Mouse (Mus musculus) urinary bladder, postnatal 4 days (tissue): ENCODE data around the gene Rec114.

Experiments used
- DNase-seq, 2 experiments: peaks; one replicate each; pipeline ENCODE4 v3.0.0; 2021 to 2022; ENCODE audit warnings: low spot score in 2 of 2

Gene Rec114

DNA sequence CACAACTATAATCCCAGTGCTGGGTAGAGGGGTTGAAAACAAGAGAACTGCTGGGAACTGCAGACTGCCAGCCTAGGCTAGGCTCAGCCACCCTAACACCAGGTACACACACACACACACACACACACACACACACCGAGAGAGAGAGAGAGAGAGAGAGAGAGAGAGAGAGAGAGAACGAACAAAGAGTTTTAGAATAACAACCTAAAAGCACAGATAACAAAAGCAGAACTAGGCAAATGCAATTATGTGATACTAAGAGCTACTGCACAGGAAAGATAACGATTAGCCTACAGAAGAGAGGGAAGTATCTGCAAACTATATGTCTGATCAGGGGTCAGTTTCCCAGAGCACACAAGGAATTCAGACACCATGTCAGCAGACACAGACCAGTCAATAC is 24.8 kb downstream of the Rec114 start:
- no peak for DNase-seq

DNA sequence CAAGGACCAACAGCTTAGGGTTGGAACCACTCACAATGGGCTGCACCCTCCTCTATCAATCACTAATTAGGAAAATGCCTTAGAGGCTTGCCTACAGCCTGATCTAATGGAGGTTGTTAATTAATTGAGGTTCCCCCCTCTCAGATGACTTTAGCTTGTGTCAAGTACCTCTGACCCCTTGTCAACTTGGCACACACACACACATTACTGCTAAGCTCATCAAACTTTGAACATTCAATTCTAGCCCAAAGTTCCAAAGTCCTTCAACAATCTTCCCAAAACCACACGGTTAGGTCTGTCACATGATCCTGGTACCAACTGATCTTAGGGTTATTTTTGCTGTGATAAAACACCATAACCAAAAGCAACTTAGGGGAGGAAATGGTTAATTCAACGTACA is 26.9 kb downstream of the Rec114 start:
- no peak for DNase-seq

DNA sequence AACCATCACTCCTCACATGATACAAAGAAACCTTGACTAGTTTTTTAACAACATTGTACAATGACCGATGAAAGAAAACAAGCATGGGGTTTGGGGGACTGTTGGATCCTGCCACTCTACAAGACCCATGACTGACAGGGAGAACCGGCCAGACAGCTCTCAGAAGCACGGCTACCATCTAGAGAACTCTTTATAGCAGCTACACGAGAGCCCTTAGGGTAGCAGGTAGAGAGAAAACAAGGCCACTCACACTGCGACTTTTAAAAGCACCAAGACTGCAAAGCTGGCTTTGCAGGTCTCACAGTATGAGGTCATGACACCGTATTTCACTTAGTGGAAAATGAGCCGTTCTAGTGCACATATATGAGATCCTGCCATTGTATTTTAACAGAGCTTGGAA is 33.1 kb downstream of the Rec114 start:
- DNase-seq, result no peak

DNA sequence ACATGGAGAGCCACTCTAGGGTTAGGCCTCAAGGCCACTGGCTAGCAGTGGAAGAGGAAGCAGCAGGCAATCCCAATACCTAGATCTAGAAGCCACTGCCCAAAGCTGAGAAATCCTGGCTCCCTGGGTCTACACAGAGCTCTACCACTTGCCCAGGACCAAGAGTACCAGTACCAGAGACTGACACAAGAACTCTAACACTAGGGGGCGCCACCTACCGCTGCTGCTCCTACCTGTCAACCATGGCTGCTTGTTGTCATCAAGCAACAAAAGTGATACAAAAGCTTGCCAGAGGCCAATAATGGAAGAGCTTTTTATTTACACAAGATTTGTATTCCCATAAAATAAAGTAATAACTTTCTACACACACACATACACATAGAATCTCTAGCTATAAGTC is 33.8 kb downstream of the Rec114 start:
- peak; percentile 24 to 65 for DNase-seq

DNA sequence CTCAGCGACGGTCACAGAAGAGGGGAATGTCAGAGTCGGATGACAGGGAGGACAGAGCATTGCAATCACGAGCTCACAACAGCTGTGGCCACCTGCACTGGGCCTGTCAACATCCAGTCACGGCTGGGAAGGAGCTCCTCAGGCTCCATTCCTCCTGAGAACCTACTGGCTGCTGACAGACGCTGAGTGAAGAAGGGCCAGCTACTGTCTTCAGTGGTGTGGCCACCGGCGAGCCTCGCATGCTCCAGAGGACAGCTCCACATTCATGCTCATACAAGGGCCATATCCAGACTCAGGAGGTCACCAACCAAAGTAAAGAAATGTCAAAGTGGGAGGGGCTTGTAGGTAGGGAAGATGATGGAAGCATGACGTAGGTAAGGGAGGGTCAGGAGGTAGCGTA is 36.0 kb downstream of the Rec114 start:
- DNase-seq, result no peak

DNA sequence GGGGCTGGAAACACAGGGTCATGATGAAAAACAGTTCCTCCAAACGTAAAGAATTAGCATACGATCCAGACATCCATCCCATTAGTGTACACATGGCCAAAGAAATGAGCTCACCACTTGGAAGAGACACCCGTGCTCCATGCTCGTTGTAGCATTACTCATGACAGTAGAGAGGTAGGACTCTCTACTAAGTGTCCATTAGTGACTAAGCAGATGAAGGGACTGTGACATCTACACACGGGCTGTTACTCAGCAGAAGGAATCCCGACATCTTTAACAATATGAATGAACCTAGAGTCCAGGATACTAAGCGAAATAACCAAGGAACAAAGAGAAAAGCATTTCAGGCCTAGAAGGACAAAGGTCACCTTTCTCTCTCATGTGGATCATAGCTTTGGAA is 37.7 kb downstream of the Rec114 start:
- DNase-seq, result no peak

DNA sequence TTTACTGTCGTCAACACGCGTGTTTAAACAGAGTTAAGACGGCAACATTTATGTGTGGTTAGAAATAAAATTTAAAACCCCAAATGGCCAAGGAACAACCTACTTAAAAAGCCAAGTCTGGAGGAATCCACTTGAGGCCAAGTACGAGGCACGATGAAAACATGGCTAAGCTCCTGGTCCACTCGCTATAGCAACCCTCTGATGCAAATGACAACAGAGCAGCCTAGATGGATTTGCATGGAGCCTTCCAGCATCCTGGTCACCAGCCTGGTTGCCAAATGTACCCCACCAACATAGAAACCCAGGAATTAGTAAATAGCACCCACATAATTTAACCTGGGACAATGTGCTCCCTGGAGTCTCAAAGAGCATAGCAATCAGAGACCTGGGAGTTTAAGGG is 40.0 kb downstream of the Rec114 start:
- DNase-seq, result no peak

DNA sequence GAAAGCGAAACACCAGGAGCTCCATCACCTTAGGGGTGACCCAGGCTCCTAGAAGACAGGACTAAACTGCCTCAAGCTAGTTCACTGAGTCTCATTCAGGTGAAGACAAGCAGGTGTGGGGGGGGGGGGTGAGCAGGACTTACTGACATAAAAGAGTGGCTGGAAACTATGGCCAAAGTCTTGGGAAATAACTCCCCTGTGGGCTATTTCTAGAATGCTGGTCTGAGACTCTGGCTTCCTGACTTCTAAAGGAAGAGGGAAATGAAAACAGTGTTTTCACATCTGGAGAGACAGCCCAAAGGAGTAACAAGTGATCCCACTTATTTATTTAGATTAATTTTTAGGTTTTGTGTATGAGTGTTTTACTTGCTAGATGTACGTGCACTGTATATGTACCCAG is 42.0 kb downstream of the Rec114 start:
- no peak for DNase-seq

DNA sequence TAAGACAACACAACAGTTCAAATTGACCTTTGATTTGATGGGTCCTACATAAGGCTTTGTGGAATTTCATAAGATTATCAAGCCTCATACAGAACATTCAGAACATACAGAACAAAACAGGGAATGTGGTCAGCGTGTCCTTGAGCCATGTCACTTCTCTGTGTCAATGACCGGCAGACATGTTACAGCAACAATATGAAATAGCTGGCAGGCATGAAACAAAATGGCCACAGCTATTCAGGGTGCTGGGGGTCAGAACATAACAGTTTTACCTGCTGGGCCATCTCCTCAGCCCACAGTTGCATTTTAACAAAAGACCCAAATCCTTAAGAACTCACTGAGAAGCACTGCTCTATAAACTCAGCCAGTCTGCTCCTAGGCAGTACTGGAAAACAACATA is 45.3 kb downstream of the Rec114 start:
- no peak for DNase-seq

DNA sequence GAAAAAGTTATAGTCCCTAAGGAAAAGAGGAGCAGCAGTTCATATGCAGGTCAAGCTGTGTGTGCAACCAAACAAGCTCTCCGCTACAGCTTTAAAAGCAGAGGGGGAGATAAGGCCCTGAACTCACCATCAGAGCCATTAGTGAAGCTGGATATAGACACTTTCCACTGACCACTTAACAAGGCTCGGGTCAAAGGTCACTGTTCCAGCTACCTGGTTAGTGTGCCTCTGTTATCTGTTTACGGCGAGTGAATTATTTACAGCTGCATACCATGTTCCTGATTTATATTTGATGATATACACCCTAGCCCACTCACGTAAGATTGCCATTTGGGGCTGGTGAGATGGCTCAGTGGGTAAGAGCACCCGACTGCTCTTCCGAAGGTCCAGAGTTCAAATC is 52.3 kb downstream of the Rec114 start:
- DNase-seq, result no peak

DNA sequence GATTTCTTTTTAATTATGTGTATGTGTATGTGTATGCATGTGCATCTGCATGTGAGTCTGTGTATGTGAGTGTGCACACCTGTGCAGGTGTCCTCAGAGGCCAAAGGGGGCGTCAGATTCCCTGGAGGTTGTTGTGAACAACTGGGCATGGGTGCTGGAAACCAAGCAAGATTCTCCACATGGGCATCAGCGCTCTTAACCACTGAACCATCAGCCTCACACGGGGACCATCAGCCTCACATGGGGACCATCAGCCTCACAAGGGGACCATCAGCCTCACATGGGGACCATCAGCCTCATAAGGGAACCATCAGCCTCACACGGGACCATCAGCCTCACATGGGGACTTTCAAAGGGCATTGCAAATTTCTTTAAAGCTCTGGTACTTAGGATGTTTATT is 53.1 kb downstream of the Rec114 start:
- DNase-seq, result no peak

DNA sequence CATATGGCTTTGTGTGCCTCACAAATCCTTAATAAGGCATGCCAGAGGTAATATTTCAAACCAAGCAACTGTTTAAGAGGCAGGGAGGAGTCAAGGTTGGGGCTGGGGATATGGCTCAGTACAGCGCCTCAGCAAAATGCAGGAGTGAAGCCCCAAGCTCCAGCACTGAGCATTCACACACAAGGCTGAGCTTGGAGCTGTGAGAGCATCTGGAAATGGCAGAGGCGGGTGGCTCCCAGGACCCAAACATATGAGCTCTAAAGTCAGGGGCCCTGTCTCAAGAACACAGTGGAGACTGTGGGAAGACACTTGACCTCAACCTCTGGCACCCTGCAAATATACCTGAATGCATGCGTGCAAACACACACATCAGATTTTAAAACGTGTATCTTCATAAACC is 55.7 kb downstream of the Rec114 start:
- no peak for DNase-seq

DNA sequence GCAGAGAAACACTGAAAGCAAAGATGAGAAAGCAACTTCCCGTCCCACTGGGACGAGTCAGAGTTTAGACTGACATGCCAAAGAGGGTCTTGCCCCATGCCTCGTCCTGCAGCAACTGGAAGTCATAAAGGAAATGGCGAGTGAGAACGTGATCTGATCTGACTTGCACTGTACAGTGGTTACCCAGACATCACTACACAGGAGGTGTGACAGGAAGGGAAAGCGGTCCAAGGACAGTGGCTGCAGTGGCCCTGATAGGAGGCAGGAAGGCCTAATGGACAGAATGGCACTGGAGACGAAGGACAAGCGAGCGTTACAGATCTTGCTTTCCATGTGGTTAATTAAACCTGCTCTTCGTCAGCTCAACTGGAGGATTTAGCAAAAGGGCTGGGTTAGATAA is 58.5 kb downstream of the Rec114 start:
- no peak for DNase-seq

DNA sequence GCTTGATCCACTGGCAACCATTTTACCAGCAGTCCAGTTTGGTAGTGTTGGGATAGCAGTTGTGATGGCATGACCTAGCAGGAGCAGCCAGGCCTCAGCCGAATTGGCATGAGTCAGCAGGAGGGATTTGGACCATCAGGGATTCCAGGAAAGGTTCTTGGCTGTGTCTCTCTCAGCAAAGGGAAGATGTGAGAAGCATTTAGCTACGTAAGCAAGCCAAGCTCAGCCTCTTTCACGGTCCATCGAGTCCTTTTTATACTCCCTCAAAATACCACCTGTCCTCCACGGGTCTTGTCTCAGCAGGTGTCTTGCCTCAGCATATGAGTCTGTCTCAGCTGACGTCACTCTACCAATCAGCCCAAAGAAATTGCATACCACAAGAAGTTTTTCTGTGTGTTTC is 60.4 kb downstream of the Rec114 start:
- DNase-seq, result no peak

DNA sequence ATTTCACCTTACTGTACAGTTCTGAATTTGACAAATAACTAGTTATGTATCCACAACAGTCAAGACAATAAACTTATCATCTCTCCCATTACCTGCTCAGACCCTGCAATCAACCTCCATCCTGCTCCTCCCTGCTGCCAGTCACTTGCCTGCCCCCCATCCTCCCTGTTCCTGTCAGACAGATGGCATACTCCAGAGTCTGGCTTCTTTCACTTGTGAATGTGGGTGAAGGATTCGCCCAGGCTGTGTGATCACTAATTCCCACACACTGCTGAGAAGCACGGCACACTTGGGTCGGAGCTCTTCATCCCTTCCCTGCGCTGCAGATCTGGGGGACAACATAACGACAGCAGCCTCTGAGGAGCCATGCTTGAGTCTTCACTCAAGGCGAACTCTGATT is 61.7 kb downstream of the Rec114 start:
- DNase-seq, result no peak

DNA sequence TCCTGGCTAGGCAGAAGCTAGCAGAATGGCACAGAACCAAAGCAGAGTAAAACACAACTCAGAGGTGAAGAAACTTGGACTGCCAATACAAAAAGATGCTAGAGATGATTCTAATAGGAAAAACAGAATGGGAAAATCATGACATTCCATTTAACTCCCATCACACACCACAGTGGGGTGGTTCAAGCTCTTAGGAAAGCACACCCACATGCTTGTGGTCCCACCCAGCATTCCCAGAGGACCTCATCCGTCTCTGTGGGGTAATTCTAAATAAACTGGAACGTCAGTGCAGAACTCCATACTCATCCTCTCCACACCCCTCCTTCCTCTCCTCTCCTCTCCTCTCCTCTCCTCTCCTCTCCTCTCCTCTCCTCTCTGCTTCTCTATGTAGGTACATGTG is 62.4 kb downstream of the Rec114 start:
- no peak for DNase-seq

DNA sequence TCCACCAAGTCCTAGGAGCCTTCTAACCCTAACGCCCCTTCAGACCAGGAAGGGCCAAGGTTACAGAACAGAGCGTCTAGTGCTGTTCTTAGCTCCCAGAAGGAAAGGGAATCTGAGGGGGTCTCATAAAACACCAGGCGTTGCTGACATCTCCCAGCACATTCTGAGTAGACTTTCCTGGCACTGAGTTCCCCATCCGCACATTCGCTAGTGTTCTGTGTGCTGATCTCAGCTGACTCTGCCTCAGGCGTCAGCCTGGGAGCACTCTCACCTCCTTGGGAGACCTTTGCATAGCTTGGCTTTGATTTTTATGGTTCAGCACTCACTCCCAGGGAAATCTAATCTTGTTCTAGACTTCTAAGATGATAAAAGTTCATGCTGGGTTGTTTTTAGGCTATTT is 68.4 kb downstream of the Rec114 start:
- DNase-seq, result no peak

DNA sequence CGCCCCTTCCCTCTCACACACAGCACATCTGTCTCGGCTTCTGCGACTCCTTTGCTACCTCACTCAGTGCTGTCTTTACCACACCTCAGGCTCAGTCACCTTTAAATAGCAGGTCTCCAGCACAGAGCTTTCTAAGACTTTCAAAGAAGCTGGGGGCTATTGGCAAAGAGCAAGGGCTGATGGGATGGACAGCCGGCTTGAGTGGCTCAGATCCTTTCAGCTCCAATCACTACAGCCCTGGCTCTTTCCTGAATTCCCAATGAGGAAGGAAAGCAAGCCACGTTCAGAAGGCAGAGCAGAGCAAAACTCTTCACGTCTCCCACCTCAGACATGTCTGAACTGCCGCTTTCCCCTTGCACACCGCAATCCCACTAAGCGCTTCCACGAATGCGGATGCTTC is 69.0 kb downstream of the Rec114 start:
- no peak for DNase-seq

DNA sequence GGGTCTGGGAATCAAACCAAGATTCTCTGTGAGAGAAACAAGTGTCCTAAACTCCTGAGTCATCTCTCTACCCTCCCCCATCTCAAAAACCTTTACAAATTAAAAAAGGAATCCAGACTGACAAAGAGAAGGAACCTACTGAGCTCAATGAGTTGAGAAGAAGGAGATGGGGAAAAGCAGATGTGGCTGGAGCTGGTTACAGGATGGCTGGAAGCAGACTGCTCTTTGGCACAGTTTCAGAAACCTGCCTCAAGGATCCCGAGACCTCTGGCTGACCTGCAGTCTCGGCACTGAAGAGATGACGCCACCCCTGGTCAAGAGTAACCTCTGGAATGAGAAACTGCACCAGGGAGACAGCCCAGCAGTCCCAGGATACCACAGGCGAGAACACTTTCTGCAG is 71.3 kb downstream of the Rec114 start:
- DNase-seq, result peak in 1 of 2 experiments; percentile 38

DNA sequence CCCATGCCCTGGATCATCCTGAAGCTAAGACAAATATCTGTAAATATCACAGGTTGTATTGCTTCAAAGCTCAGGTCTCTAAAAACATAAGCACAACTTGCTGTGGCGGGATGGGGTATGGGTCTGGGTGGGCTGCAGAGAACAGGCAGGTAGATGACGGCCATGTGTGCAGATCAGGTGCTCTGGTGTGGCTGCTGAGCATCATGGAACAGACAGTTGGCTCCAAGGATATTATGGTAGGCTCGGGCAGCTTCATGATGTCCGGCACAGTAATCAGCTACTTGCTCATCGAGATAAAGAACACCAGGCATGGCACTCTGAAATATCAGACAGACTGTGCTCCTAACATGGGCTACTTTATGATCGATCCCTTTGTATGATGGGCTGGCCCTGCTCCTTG is 73.9 kb downstream of the Rec114 start:
- DNase-seq, result no peak

DNA sequence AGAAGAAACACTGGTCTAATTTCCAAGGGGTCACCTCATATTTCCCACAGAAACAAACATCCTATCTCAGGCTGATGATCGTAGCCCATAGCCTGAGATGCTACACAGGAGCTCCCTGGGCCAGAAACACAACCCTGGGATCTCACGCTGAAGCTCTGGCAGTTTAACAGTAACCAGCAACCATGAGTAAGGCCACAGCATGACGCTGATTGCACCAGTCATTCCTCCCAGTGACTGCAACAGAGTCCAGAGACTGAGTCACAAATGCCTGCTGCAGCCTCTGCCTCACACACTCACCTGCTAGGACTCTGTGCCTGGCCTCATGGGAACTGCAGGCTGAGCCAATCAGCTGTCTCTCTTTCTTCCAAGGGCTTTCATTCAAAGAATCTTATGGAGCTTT is 74.7 kb downstream of the Rec114 start:
- DNase-seq, result no peak

DNA sequence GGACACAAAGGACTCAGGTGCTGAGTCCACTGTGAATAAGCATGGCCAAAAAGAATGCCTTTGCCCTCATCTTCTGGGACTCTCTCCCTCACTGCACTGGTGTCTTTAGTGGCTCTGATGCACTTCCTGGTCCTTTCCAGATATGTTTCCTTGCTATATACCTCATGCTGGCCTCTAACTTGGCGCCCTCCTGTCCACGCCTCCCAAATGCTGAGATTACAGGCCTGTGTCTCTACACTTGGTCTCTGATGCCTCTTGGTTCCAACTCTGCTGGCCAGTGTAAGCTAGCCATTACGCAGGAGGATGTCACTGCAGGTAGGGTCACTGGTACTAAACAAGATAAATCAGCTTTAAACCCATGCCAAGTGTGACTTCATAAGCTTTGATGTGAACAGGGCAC is 75.6 kb downstream of the Rec114 start:
- no peak for DNase-seq

DNA sequence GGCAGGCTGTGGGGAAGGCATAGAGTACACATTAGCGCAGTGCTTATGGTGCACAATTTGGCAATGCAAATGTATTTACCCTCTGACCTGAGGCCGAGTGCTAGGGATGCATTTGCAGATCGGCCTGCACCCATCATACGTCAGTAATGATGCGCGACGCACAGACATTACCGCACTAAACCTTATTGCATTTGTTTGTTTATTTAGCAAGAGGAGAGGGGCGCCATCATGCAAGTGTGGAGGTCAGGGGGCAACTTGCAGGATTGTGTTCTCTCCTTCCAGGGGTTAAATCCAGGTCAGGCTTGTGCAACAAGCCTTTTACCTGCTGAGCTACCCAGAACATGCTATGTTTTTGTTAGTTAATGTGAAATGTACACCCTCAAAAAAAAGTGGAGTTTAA is 76.5 kb downstream of the Rec114 start:
- DNase-seq, result no peak

DNA sequence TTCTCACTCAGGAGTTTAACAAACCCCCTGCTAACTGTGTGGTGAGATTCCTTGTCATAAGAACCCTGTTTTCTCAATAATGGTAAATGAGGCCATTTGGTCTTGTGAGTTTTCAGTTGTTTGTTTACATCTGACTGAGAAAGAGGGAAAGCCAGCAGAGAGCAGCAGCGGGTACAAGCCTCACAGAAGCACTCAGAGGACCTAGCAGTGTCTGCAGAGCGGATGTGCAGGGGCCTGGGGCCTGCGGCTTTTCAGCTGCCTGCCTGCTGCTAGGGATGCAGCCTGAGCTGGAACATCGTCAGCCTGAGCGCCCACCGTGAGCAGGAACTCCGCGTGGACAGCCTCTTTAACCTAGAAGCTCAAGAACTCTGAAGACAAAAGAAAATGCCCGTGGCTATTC is 77.6 kb downstream of the Rec114 start:
- DNase-seq, result no peak

DNA sequence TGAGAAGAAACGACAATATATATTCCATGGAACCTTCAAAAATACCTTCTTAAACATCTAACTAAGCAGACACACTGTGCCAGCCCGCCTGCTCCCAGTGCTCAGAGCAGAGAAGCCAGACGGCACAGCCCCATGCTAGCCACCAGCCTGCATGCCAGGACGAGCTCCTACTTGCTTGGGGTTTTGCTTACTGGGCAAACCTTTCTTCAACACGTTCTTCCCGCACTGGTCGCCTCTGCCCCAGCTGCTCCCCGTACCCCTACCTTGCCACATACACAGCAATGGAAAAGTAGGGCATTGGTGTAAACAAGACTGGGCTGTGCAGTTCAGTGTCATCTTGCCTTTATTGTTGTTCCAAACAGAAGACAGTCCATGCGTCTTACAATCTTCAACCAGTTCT is 78.3 kb downstream of the Rec114 start:
- no peak for DNase-seq
